Mouse (Mus musculus): ENCODE data around the gene Asphd2. TPM values are rescaled to one million over a fixed set of nuclear protein-coding genes. Genes with fewer than 3 reads are reported as not detected.
A peak's percentile ranks its signal among the peaks of the same experiment; 100 is the strongest.

Gene Asphd2
- polyA plus RNA-seq, 1 experiment: 120 TPM

- no peak for TF ChIP-seq POLR2A (IDR thresholded peaks at IDR 0.05; ENCODE audit: borderline replicate concordance, extremely low read depth, insufficient read depth, insufficient read length, poor library complexity, severe bottlenecking)
- no peak for TF ChIP-seq CTCF (IDR thresholded peaks at IDR 0.05; ENCODE audit: borderline replicate concordance, extremely low read depth, insufficient read depth, insufficient read length)
- no peak for DNase-seq (ENCODE audit: low read depth)
Observed at GRCm38 (mm10) chr5:112346211-112346965, 48.3 kb downstream of the Asphd2 start.

GRCm38 (mm10) chr5:112344092-112344960 lies 50.3 kb downstream of the Asphd2 start:
- no peak for DNase-seq (ENCODE audit: low read depth)
- TF ChIP-seq CTCF (IDR thresholded peaks at IDR 0.05; ENCODE audit: borderline replicate concordance, extremely low read depth, insufficient read depth, insufficient read length) (no peak), POLR2A (IDR thresholded peaks at IDR 0.05; ENCODE audit: borderline replicate concordance, extremely low read depth, insufficient read depth, insufficient read length, poor library complexity, severe bottlenecking) (no peak)

GRCm38 (mm10) chr5:112343205-112343595 lies 51.5 kb downstream of the Asphd2 start:
- TF ChIP-seq POLR2A (IDR thresholded peaks at IDR 0.05; ENCODE audit: borderline replicate concordance, extremely low read depth, insufficient read depth, insufficient read length, poor library complexity, severe bottlenecking) (no peak), CTCF (IDR thresholded peaks at IDR 0.05; ENCODE audit: borderline replicate concordance, extremely low read depth, insufficient read depth, insufficient read length) (no peak)
- DNase-seq (ENCODE audit: low read depth): peak; percentile 43

- peak; percentile 69; the same call in 1 of the 2 replicates for TF ChIP-seq POLR2A (IDR thresholded peaks at IDR 0.05; ENCODE audit: borderline replicate concordance, extremely low read depth, insufficient read depth, insufficient read length, poor library complexity, severe bottlenecking)
- 0 out of 2 replicates have a peak, but pooled peaks have one; percentile 7 for TF ChIP-seq CTCF (IDR thresholded peaks at IDR 0.05; ENCODE audit: borderline replicate concordance, extremely low read depth, insufficient read depth, insufficient read length)
- peak; percentile 91 for DNase-seq (ENCODE audit: low read depth)
Observed at GRCm38 (mm10) chr5:112342463-112343204, 52.0 kb downstream of the Asphd2 start, which contains the start of the genes Srrd and Hps4. Gene Srrd (minus strand): TSS chr5:112343040. Gene Hps4 (plus strand): TSS chr5:112343083.

GRCm38 (mm10) chr5:112339215-112339614 lies 55.5 kb downstream of the Asphd2 start:
- TF ChIP-seq POLR2A (IDR thresholded peaks at IDR 0.05; ENCODE audit: borderline replicate concordance, extremely low read depth, insufficient read depth, insufficient read length, poor library complexity, severe bottlenecking) (no peak), CTCF (IDR thresholded peaks at IDR 0.05; ENCODE audit: borderline replicate concordance, extremely low read depth, insufficient read depth, insufficient read length) (peak; percentile 19; the same call in 1 of the 2 replicates)

GRCm38 (mm10) chr5:112337004-112337403 lies 57.7 kb downstream of the Asphd2 start:
- DNase-seq (ENCODE audit: low read depth): no peak
- TF ChIP-seq POLR2A (IDR thresholded peaks at IDR 0.05; ENCODE audit: borderline replicate concordance, extremely low read depth, insufficient read depth, insufficient read length, poor library complexity, severe bottlenecking): no peak
- no peak for TF ChIP-seq CTCF (IDR thresholded peaks at IDR 0.05; ENCODE audit: borderline replicate concordance, extremely low read depth, insufficient read depth, insufficient read length)

More at GRCm38 (mm10) chr5:112339215-112339614, 55.5 kb downstream of the Asphd2 start:
- DNase-seq (ENCODE audit: low read depth): peak; percentile 28

- peak; percentile 77 for TF ChIP-seq CTCF (IDR thresholded peaks at IDR 0.05; ENCODE audit: borderline replicate concordance, extremely low read depth, insufficient read depth, insufficient read length)
- TF ChIP-seq POLR2A (IDR thresholded peaks at IDR 0.05; ENCODE audit: borderline replicate concordance, extremely low read depth, insufficient read depth, insufficient read length, poor library complexity, severe bottlenecking): no peak
- DNase-seq (ENCODE audit: low read depth): peak; percentile 45
Observed at GRCm38 (mm10) chr5:112335473-112335872, 59.2 kb downstream of the Asphd2 start.

Other genes with a start within 250 kb of the Asphd2 start
- 1.00 and 1.6 TPM in 2 replicates for gene Cryba4, start 142.3 kb downstream of the Asphd2 start, polyA plus RNA-seq (2012; rRNA removed)
- 1.1 and 1.6 TPM in 2 replicates for gene Crybb1, start 139.1 kb downstream of the Asphd2 start, polyA plus RNA-seq (2012; rRNA removed)
- gene Tpst2, start 118.2 kb downstream of the Asphd2 start, polyA plus RNA-seq (2012; rRNA removed): 20.1 and 24.6 TPM in 2 replicates
- 41.2 and 44.6 TPM in 2 replicates for gene Tfip11, start 68.5 kb downstream of the Asphd2 start, polyA plus RNA-seq (2012; rRNA removed)
- 69.5 and 105 TPM in 2 replicates for gene Srrd, start 51.8 kb downstream of the Asphd2 start, polyA plus RNA-seq (2012; rRNA removed)
- gene Hps4, start 51.8 kb downstream of the Asphd2 start, polyA plus RNA-seq (2012; rRNA removed): 63.3 and 77.7 TPM in 2 replicates
- gene Gm6583, start 38.8 kb downstream of the Asphd2 start, polyA plus RNA-seq (2012; rRNA removed): not detected in 2 replicates
- gene Gm6588, start 54.6 kb upstream of the Asphd2 start, polyA plus RNA-seq (2012; rRNA removed): not detected in 2 replicates
- 87.9 and 114 TPM in 2 replicates for gene Sez6l, start 182.3 kb upstream of the Asphd2 start, polyA plus RNA-seq (2012; rRNA removed)